Mouse (Mus musculus) neural tube, embryonic 15.5 days (tissue): ENCODE results near the gene 1700001O22Rik. TPM values are rescaled to one million over a fixed set of nuclear protein-coding genes. Genes with fewer than 3 reads are reported as not detected.
A peak's percentile ranks its signal among the peaks of the same experiment; 100 is the strongest.

Experiments used
- ATAC-seq: fragments of 200-750 bp; cut with Nextera tagmentation; 2 replicates; pipeline ENCODE4 v1.8.0; 2017; ENCODE audit warnings: mild to moderate bottlenecking, moderate TSS enrichment, moderate library complexity; ENCODE audit not compliant: low FRiP score
- H3K27ac ChIP-seq: fragments of 300-500 bp; sonication (generic); replicated peaks from 2 replicates; pipeline ENCODE4 v1.5.1; 2015; ENCODE audit warnings: mild to moderate bottlenecking, inconsistent platforms
- H3K27me3 ChIP-seq: fragments of 300-500 bp; sonication (generic); replicated peaks from 2 replicates; pipeline ENCODE4 v1.6.1; 2015; ENCODE audit warnings: inconsistent platforms
- H3K36me3 ChIP-seq: fragments of 300-500 bp; sonication (generic); 2 replicates; pipeline ENCODE4 v1.6.1; 2015; ENCODE audit warnings: inconsistent platforms
- H3K4me1 ChIP-seq: fragments of 300-500 bp; sonication (generic); 2 replicates; pipeline ENCODE4 v1.6.1; 2015; ENCODE audit warnings: inconsistent platforms
- H3K4me2 ChIP-seq: fragments of 300-500 bp; sonication (generic); 2 replicates; pipeline ENCODE4 v1.6.1; 2015; ENCODE audit warnings: inconsistent platforms, mild to moderate bottlenecking, moderate library complexity
- H3K4me3 ChIP-seq: fragments of 300-500 bp; sonication (generic); replicated peaks from 2 replicates; pipeline ENCODE4 v1.5.1; 2015; ENCODE audit warnings: mild to moderate bottlenecking, inconsistent platforms
- H3K9ac ChIP-seq: fragments of 300-500 bp; sonication (generic); replicated peaks from 2 replicates; pipeline ENCODE4 v1.6.1; 2015; ENCODE audit warnings: mild to moderate bottlenecking, inconsistent platforms
- H3K9me3 ChIP-seq: fragments of 300-500 bp; sonication (generic); replicated peaks from 2 replicates; pipeline ENCODE4 v1.6.1; 2016; ENCODE audit warnings: inconsistent platforms
- WGBS: fragments of 180-500 bp; shearing (Covaris S2); methylation state at CpG from one replicate; pipeline ENCODE4 v1.1.7; 2015; ENCODE audit warnings: mixed read lengths; 5-methylcytosine and 5-hydroxymethylcytosine counted together
- polyA plus RNA-seq: library from polyadenylated mRNA; unstranded; fragments of >200 nt; fragmentation: Nextera tagmentation; extraction: Ambion mirVana; gene quantifications from 2 replicates; pipeline ENCODE4 v1.2.1, GENCODE M21; 2015

1700001O22Rik gene
- polyA plus RNA-seq, 1 experiment from 2014 or later, result 2.2 TPM

- H3K9ac ChIP-seq, result no peak within 1 kb of the TSS
- no peak for ATAC-seq
- no peaks in the 10 kb centered on the region for H3K27me3 ChIP-seq
- no peak within 1 kb of the TSS for H3K4me2 ChIP-seq
- no peak within 1 kb of the TSS for H3K4me3 ChIP-seq
- H3K4me1 ChIP-seq, result peaks cover 32% of the 10 kb centered on the region
- no peak within 1 kb of the TSS for H3K27ac ChIP-seq
- H3K9me3 ChIP-seq, result no peaks in the 10 kb centered on the region
- WGBS, result 43% methylated on average over 4 of the region's 4 CpGs
- peaks cover 6% of the 10 kb centered on the region for H3K36me3 ChIP-seq
Measured at GRCm38 (mm10) chr2:30830283-30830795, 26.9 kb upstream of the 1700001O22Rik start, which contains the start of gene Asb6. TSS of gene Asb6 (minus strand) at chr2:30830333.

GRCm38 (mm10) chr2:30829315-30829714 lies 25.9 kb upstream of the 1700001O22Rik start:
- H3K4me2 ChIP-seq, result no peak overlapping the region
- WGBS, result 31% methylated on average over 5 of the region's 5 CpGs
- no peak overlapping the region for H3K4me3 ChIP-seq
- peaks cover 16% of the 10 kb centered on the region for H3K36me3 ChIP-seq
- H3K27ac ChIP-seq, result no peak overlapping the region
- peaks cover 32% of the 10 kb centered on the region for H3K4me1 ChIP-seq
- no peak overlapping the region for H3K9ac ChIP-seq
- H3K27me3 ChIP-seq, result no peaks in the 10 kb centered on the region
- ATAC-seq, result no peak
- H3K9me3 ChIP-seq, result no peaks in the 10 kb centered on the region

GRCm38 (mm10) chr2:30827749-30828475 lies 24.5 kb upstream of the 1700001O22Rik start:
- Histone ChIP-seq H3K9me3 (no peaks in the 10 kb centered on the region), H3K9ac (peak overlapping the region; percentile 97), H3K4me2 (peak overlapping the region; percentile 96), H3K27ac (peak overlapping the region; percentile 78), H3K4me1 (peaks cover 37% of the 10 kb centered on the region), H3K36me3 (peaks cover 30% of the 10 kb centered on the region), H3K4me3 (peak overlapping the region; percentile 100), H3K27me3 (no peaks in the 10 kb centered on the region)
- WGBS, result under 1% methylated on average over 63 of the region's 63 CpGs
- ATAC-seq, result peak; percentile 90

- peak overlapping the region; percentile 78 for H3K27ac ChIP-seq
- peak overlapping the region; percentile 100 for H3K4me3 ChIP-seq
- ATAC-seq, result peak; percentile 15; the same call in 1 of the 2 replicates
- peak overlapping the region; percentile 97 for H3K9ac ChIP-seq
- H3K9me3 ChIP-seq, result no peaks in the 10 kb centered on the region
- 37% methylated on average over 26 of the region's 26 CpGs for WGBS
- H3K27me3 ChIP-seq, result no peaks in the 10 kb centered on the region
- H3K4me1 ChIP-seq, result peaks cover 42% of the 10 kb centered on the region
- peak overlapping the region; percentile 96 for H3K4me2 ChIP-seq
- peaks cover 38% of the 10 kb centered on the region for H3K36me3 ChIP-seq
Measured at GRCm38 (mm10) chr2:30826825-30827748, 23.6 kb upstream of the 1700001O22Rik start.

GRCm38 (mm10) chr2:30823385-30824153 lies 20.1 kb upstream of the 1700001O22Rik start:
- H3K4me2 ChIP-seq, result no peak overlapping the region
- H3K27me3 ChIP-seq, result no peaks in the 10 kb centered on the region
- H3K4me3 ChIP-seq, result no peak overlapping the region
- no peak for ATAC-seq
- H3K9ac ChIP-seq, result no peak overlapping the region
- peaks cover 63% of the 10 kb centered on the region for H3K36me3 ChIP-seq
- no peaks in the 10 kb centered on the region for H3K9me3 ChIP-seq
- 73% methylated on average over 13 of the region's 13 CpGs for WGBS
- H3K4me1 ChIP-seq, result peaks cover 45% of the 10 kb centered on the region
- H3K27ac ChIP-seq, result peak overlapping the region; percentile 37; the same call in 1 of the 2 replicates

- H3K27ac ChIP-seq, result no peak overlapping the region
- no peaks in the 10 kb centered on the region for H3K27me3 ChIP-seq
- WGBS, result 88% methylated on average over 8 of the region's 8 CpGs
- peaks cover 63% of the 10 kb centered on the region for H3K36me3 ChIP-seq
- no peak for ATAC-seq
- H3K4me2 ChIP-seq, result no peak overlapping the region
- no peaks in the 10 kb centered on the region for H3K9me3 ChIP-seq
- H3K4me1 ChIP-seq, result peaks cover 41% of the 10 kb centered on the region
- no peak overlapping the region for H3K4me3 ChIP-seq
- no peak overlapping the region for H3K9ac ChIP-seq
Measured at GRCm38 (mm10) chr2:30822460-30822859, 19.0 kb upstream of the 1700001O22Rik start.

GRCm38 (mm10) chr2:30821073-30821472 lies 17.6 kb upstream of the 1700001O22Rik start:
- no peak overlapping the region for H3K9ac ChIP-seq
- H3K27ac ChIP-seq, result no peak overlapping the region
- H3K4me3 ChIP-seq, result no peak overlapping the region
- H3K36me3 ChIP-seq, result peaks cover 70% of the 10 kb centered on the region
- no peaks in the 10 kb centered on the region for H3K27me3 ChIP-seq
- WGBS, result 99% methylated on average over 3 of the region's 3 CpGs
- H3K4me2 ChIP-seq, result no peak overlapping the region
- H3K9me3 ChIP-seq, result no peaks in the 10 kb centered on the region
- peaks cover 27% of the 10 kb centered on the region for H3K4me1 ChIP-seq
- no peak for ATAC-seq

- ATAC-seq, result no peak
- Histone ChIP-seq H3K4me3 (no peak overlapping the region), H3K4me1 (peaks cover 22% of the 10 kb centered on the region), H3K9ac (no peak overlapping the region), H3K27ac (no peak overlapping the region), H3K9me3 (no peaks in the 10 kb centered on the region), H3K36me3 (peaks cover 71% of the 10 kb centered on the region), H3K4me2 (no peak overlapping the region), H3K27me3 (no peaks in the 10 kb centered on the region)
- WGBS, result 95% methylated on average over 5 of the region's 5 CpGs
Measured at GRCm38 (mm10) chr2:30819873-30820272, 16.4 kb upstream of the 1700001O22Rik start.

GRCm38 (mm10) chr2:30816383-30816782 lies 12.9 kb upstream of the 1700001O22Rik start:
- Histone ChIP-seq H3K4me2 (no peak overlapping the region), H3K36me3 (peaks cover 69% of the 10 kb centered on the region), H3K9ac (no peak overlapping the region), H3K27ac (no peak overlapping the region), H3K4me3 (no peak overlapping the region), H3K4me1 (peaks cover 4% of the 10 kb centered on the region), H3K27me3 (no peaks in the 10 kb centered on the region), H3K9me3 (no peaks in the 10 kb centered on the region)
- ATAC-seq, result no peak
- 100% methylated on average over 1 of the region's 1 CpGs for whole genome bisulfite sequencing

- 0 out of 2 replicates have a peak overlapping the region, but pooled peaks have one; percentile 6 for H3K27ac ChIP-seq
- H3K9ac ChIP-seq, result 0 out of 2 replicates have a peak overlapping the region, but pooled peaks have one; percentile 14
- no peak overlapping the region for H3K4me2 ChIP-seq
- WGBS, result 73% methylated on average over 7 of the region's 7 CpGs
- H3K4me1 ChIP-seq, result peaks cover 37% of the 10 kb centered on the region
- peaks cover 36% of the 10 kb centered on the region for H3K36me3 ChIP-seq
- no peak for ATAC-seq
- no peaks in the 10 kb centered on the region for H3K27me3 ChIP-seq
- H3K9me3 ChIP-seq, result no peaks in the 10 kb centered on the region
- no peak overlapping the region for H3K4me3 ChIP-seq
Measured at GRCm38 (mm10) chr2:30810573-30810972, 7.1 kb upstream of the 1700001O22Rik start.

- Histone ChIP-seq H3K4me2 (peak overlapping the region; percentile 85), H3K27ac (no peak overlapping the region), H3K4me3 (peak overlapping the region; percentile 8; the same call in 1 of the 2 replicates), H3K9ac (peak overlapping the region; percentile 28; the same call in 1 of the 2 replicates), H3K9me3 (no peaks in the 10 kb centered on the region), H3K36me3 (peaks cover 25% of the 10 kb centered on the region), H3K4me1 (peaks cover 37% of the 10 kb centered on the region), H3K27me3 (no peaks in the 10 kb centered on the region)
- no peak for ATAC-seq
- 79% methylated on average over 5 of the region's 5 CpGs for WGBS
Measured at GRCm38 (mm10) chr2:30809503-30809902, 6.0 kb upstream of the 1700001O22Rik start.
